Mouse (Mus musculus) MEL (cell line): ENCODE results near the gene Stk25. TPM values are rescaled to one million over a fixed set of nuclear protein-coding genes. Genes with fewer than 3 reads are reported as not detected.

ENCODE experiments used
- DNase-seq: peaks from one replicate; pipeline ENCODE4 v3.0.0; 2011; ENCODE audit warnings: low read depth, low spot score
- H3K27ac ChIP-seq: 2 replicates; pipeline ENCODE4 v1.5.1; 2012; ENCODE audit warnings: low read depth, mild to moderate bottlenecking, control low read depth, low read length, moderate library complexity; ENCODE audit not compliant: control insufficient read depth
- H3K27me3 ChIP-seq, 2 experiments: fragments of 150-350 bp in 1 of 2; sonication (generic) in 1 of 2; 2 replicates each; pipeline ENCODE4 v1.6.1; 2012; ENCODE audit warnings: low read length in 2 of 2, mild to moderate bottlenecking in 2 of 2, improper control_type of control experiment in 1 of 2, moderate library complexity in 1 of 2; ENCODE audit not compliant: insufficient read depth in 2 of 2, control insufficient read depth in 1 of 2
- H3K36me3 ChIP-seq, 2 experiments: 2 replicates each; pipeline ENCODE4 v1.6.1; 2012 to 2014; ENCODE audit warnings: low read length in 2 of 2, improper control_type of control experiment in 1 of 2, inconsistent platforms in 1 of 2, mild to moderate bottlenecking in 1 of 2; ENCODE audit not compliant: insufficient read depth in 2 of 2, control insufficient read depth in 1 of 2
- H3K4me1 ChIP-seq, 2 experiments: fragments of 150-350 bp in 1 of 2; sonication (generic) in 1 of 2; 2 replicates each; pipeline ENCODE4 v1.6.1; 2012; ENCODE audit warnings: low read length in 2 of 2, improper control_type of control experiment in 1 of 2, mild to moderate bottlenecking in 1 of 2; ENCODE audit not compliant: insufficient read depth in 2 of 2, control insufficient read depth in 1 of 2
- H3K4me3 ChIP-seq, 2 experiments: fragments of 150-350 bp in 1 of 2; sonication (generic) in 1 of 2; 2 replicates each; pipeline ENCODE4 v1.5.1; 2012; ENCODE audit warnings: low read depth in 2 of 2, low read length in 2 of 2, mild to moderate bottlenecking in 2 of 2, moderate library complexity in 2 of 2, control low read depth in 1 of 2, improper control_type of control experiment in 1 of 2; ENCODE audit not compliant: control insufficient read depth in 1 of 2, insufficient read depth in 1 of 2
- H3K79me2 ChIP-seq: 2 replicates; pipeline ENCODE4 v1.6.1; 2012; ENCODE audit warnings: mild to moderate bottlenecking, low read length, moderate library complexity; ENCODE audit not compliant: control insufficient read depth, poor library complexity, insufficient read depth
- H3K9ac ChIP-seq: 2 replicates; pipeline ENCODE4 v1.6.1; 2012; ENCODE audit warnings: low read depth, mild to moderate bottlenecking, control low read depth, low read length, moderate library complexity; ENCODE audit not compliant: control insufficient read depth, poor library complexity, severe bottlenecking
- H3K9me3 ChIP-seq: fragments of 150-350 bp; sonication (generic); replicated peaks from 2 replicates; pipeline ENCODE4 v1.6.1; 2012; ENCODE audit warnings: mild to moderate bottlenecking, low read length, improper control_type of control experiment, moderate library complexity; ENCODE audit not compliant: insufficient read depth
- CHD1 ChIP-seq: IDR thresholded peaks from 2 replicates; pipeline ENCODE4 v1.6.1; 2012; ENCODE audit warnings: low read depth, mild to moderate bottlenecking, inconsistent platforms, low read length, improper control_type of control experiment
- CTCF ChIP-seq, 3 experiments: IDR thresholded peaks in 2 of 3; conservative IDR thresholded peaks in 1 of 3; 2 replicates each; pipeline ENCODE4 v1.5.1; 2011 to 2012; ENCODE audit warnings: low read length in 3 of 3, low read depth in 2 of 3, mild to moderate bottlenecking in 2 of 3, improper control_type of control experiment in 1 of 3, inconsistent platforms in 1 of 3, mixed read lengths in 1 of 3, moderate library complexity in 1 of 3; ENCODE audit not compliant: control insufficient read depth in 1 of 3, insufficient read depth in 1 of 3, poor library complexity in 1 of 3, severe bottlenecking in 1 of 3
- EP300 ChIP-seq, 2 experiments: IDR thresholded peaks; 2 replicates each; pipeline ENCODE4 v1.6.1; 2011; ENCODE audit warnings: improper control_type of control experiment in 2 of 2, low read length in 2 of 2, low read depth in 1 of 2, mild to moderate bottlenecking in 1 of 2
- ETS1 ChIP-seq: IDR thresholded peaks from 2 replicates; pipeline ENCODE4 v1.6.1; 2012; ENCODE audit warnings: low read depth, mild to moderate bottlenecking, inconsistent platforms, low read length, improper control_type of control experiment, moderate library complexity
- GATA1 ChIP-seq: IDR thresholded peaks from 2 replicates; pipeline ENCODE4 v1.6.1; 2011; ENCODE audit warnings: low read depth, low read length, improper control_type of control experiment
- HCFC1 ChIP-seq: IDR thresholded peaks from 2 replicates; pipeline ENCODE4 v1.6.1; 2012; ENCODE audit warnings: low read depth, mild to moderate bottlenecking, inconsistent platforms, low read length, improper control_type of control experiment, moderate library complexity
- KAT2A ChIP-seq: conservative IDR thresholded peaks from 2 replicates; pipeline ENCODE4 v1.6.1; 2012; ENCODE audit warnings: low read depth, low read length, improper control_type of control experiment, inconsistent platforms
- MEF2A ChIP-seq: IDR thresholded peaks from 2 replicates; pipeline ENCODE4 v1.6.1; 2014; ENCODE audit warnings: low read depth, mild to moderate bottlenecking, inconsistent platforms, low read length, improper control_type of control experiment; ENCODE audit not compliant: poor library complexity, insufficient replicate concordance, severe bottlenecking; ENCODE audit errors: extremely low read depth
- MXI1 ChIP-seq: IDR thresholded peaks from 2 replicates; pipeline ENCODE4 v1.6.1; 2011; ENCODE audit warnings: mild to moderate bottlenecking, low read depth, low read length, improper control_type of control experiment
- MYC ChIP-seq: IDR thresholded peaks from 2 replicates; pipeline ENCODE4 v1.6.1; 2011; ENCODE audit warnings: low read depth, mild to moderate bottlenecking, low read length, improper control_type of control experiment, moderate library complexity
- NELFE ChIP-seq: IDR thresholded peaks from 2 replicates; pipeline ENCODE4 v1.6.1; 2011; ENCODE audit warnings: low read depth, low read length, improper control_type of control experiment
- NRF1 ChIP-seq: IDR thresholded peaks from 2 replicates; pipeline ENCODE4 v1.6.1; 2014; ENCODE audit warnings: low read depth, mild to moderate bottlenecking, inconsistent platforms, low read length, improper control_type of control experiment, moderate library complexity; ENCODE audit not compliant: poor library complexity, insufficient read depth, severe bottlenecking
- POLR2A ChIP-seq, 2 experiments: IDR thresholded peaks; 2 replicates each; pipeline ENCODE4 v1.6.1; 2011 to 2012; ENCODE audit warnings: low read length in 2 of 2, mild to moderate bottlenecking in 2 of 2, control low read depth in 1 of 2, improper control_type of control experiment in 1 of 2, low read depth in 1 of 2, moderate library complexity in 1 of 2; ENCODE audit not compliant: control insufficient read depth in 1 of 2, insufficient read depth in 1 of 2, poor library complexity in 1 of 2
- POLR2AphosphoS2 ChIP-seq: IDR thresholded peaks from 2 replicates; pipeline ENCODE4 v1.6.1; 2011; ENCODE audit warnings: low read length, improper control_type of control experiment
- RAD21 ChIP-seq: IDR thresholded peaks from 2 replicates; pipeline ENCODE4 v1.6.1; 2011; ENCODE audit warnings: mild to moderate bottlenecking, low read depth, low read length, improper control_type of control experiment
- RCOR1 ChIP-seq: IDR thresholded peaks from 2 replicates; pipeline ENCODE4 v1.6.1; 2012; ENCODE audit warnings: low read depth, mild to moderate bottlenecking, inconsistent platforms, low read length, improper control_type of control experiment
- SIN3A ChIP-seq: IDR thresholded peaks from 2 replicates; pipeline ENCODE4 v1.6.1; 2012; ENCODE audit warnings: low read length, improper control_type of control experiment, inconsistent platforms
- SMC3 ChIP-seq: IDR thresholded peaks from 2 replicates; pipeline ENCODE4 v1.6.1; 2011; ENCODE audit warnings: low read depth, low read length, improper control_type of control experiment
- TAL1 ChIP-seq: IDR thresholded peaks from 2 replicates; pipeline ENCODE4 v1.6.1; 2012; ENCODE audit warnings: mild to moderate bottlenecking, inconsistent platforms, low read length, moderate library complexity, mixed read lengths
- ZKSCAN1 ChIP-seq: IDR thresholded peaks from 2 replicates; pipeline ENCODE4 v1.6.1; 2012; ENCODE audit warnings: low read depth, mild to moderate bottlenecking, inconsistent platforms, low read length, improper control_type of control experiment, moderate library complexity
- polyA plus RNA-seq, 2 experiments: library from polyadenylated mRNA; stranded (reverse) in 1 of 2; unstranded in 1 of 2; fragments of >175 nt in 1 of 2; fragments of >200 nt in 1 of 2; gene quantifications; 2 replicates each; pipeline versions ENCODE4 v1.2.1 to v1.2.4; 2012; ENCODE audit warnings: low replicate concordance in 2 of 2, low read depth in 1 of 2; ENCODE audit not compliant: insufficient read length in 2 of 2, insufficient read depth in 1 of 2, missing spikeins in 1 of 2
- total RNA-seq: library from RNA; depleted of rRNA; stranded (reverse); fragments of 300-350 nt; gene quantifications from 2 replicates; pipeline ENCODE4 v1.2.3, GENCODE M21; 2012

Gene Stk25
- total and polyA plus RNA-seq, 3 experiments: 66.1 to 128 TPM; not detected in 1

DNA sequence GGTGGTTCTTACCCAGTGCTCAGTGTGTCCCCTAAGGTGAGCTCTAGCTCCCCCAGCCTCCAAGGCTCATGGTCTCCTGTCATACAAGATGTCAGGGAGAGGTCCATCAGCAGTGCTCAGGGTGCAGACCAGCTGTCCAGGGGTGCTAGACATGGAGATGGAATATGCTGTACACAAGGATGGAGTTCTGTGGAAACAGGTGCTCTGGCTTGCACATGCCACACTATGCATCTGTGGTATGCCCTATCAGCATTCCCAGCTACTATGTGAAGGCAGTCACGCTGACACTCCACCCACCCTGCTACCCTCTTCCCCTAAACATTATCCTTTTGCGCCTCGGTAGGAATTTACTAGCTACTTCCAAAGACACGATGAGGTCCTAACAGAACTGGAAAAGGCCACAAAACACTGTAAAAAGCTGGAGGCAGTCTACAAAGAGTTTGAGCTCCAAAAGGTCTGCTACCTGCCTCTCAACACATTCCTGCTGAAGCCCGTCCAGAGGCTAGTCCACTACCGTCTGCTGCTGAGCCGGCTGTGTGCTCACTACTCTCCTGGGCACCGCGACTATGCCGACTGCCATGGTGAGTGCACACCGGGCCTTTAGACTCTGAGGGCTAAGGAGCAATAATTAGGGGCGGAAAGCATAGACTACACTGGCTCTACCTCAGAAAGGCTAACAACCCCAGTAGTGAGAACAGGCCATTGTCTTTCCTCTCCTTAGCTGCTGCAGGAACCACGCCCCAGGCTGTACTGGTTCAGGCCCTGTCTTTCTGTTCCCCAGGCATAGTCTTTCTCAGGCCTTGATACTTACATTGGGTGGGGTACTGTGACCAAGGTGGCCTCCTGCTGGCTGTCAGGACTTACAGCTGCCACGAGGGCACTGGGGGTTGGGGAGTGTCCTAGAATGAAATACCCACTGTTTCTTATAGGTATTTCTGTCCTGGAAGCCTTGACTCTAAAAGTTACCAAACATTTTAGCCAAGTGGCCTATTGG, 51.1 kb downstream of the Stk25 start:
- Histone ChIP-seq H3K27ac (no peak overlapping the region), H3K36me3 (peaks cover 0 to 2% of the 10 kb centered on the region in 2 experiments; a peak in 1 of 4 replicates), H3K79me2 (no peaks in the 10 kb centered on the region), H3K9me3 (no peaks in the 10 kb centered on the region), H3K9ac (no peak overlapping the region)
- no peak for TF ChIP-seq RCOR1
- peak; percentile 18 for TF ChIP-seq RAD21
- TF ChIP-seq POLR2A (IDR thresholded peaks at IDR 0.05; ENCODE audit: control insufficient read depth in 1 of 2, insufficient read depth in 1 of 2, low read depth in 1 of 2, low read length in 2 of 2, poor library complexity in 1 of 2): no peak
- peak; percentile 36 for TF ChIP-seq SMC3
- peak in 2 of 3 experiments; percentile 26 to 27; a peak in 3 of 6 replicates for TF ChIP-seq CTCF (IDR thresholded peaks at IDR 0.05 in 2 of 3, conservative IDR thresholded peaks at IDR 0.05 in 1 of 3; ENCODE audit: control insufficient read depth in 1 of 3, insufficient read depth in 1 of 3, low read depth in 2 of 3, low read length in 3 of 3, poor library complexity in 1 of 3, severe bottlenecking in 1 of 3)
- TF ChIP-seq, all 39 proteins: peak for 3
- no peak overlapping the region for H3K4me3 ChIP-seq
- peaks cover 0 to 3% of the 10 kb centered on the region in 2 experiments; a peak in 1 of 4 replicates for H3K4me1 ChIP-seq
- H3K27me3 ChIP-seq: no peaks in the 10 kb centered on the region
- DNase-seq: peak; percentile 32

GRCm38 (mm10) chr1:93603921-93604320, 54.5 kb downstream of the Stk25 start:
- Histone ChIP-seq H3K4me1 (peaks cover 0 to 3% of the 10 kb centered on the region in 2 experiments; a peak in 1 of 4 replicates), H3K9me3 (no peaks in the 10 kb centered on the region), H3K79me2 (no peaks in the 10 kb centered on the region), H3K27me3 (no peaks in the 10 kb centered on the region), H3K36me3 (peaks cover 0 to 2% of the 10 kb centered on the region in 2 experiments; a peak in 1 of 4 replicates), H3K4me3 (no peak overlapping the region), H3K27ac (no peak overlapping the region), H3K9ac (no peak overlapping the region)
- no peak for TF ChIP-seq TAL1
- TF ChIP-seq ZKSCAN1: no peak
- TF ChIP-seq POLR2AphosphoS2: no peak
- no peak for TF ChIP-seq MYC
- no peak for TF ChIP-seq KAT2A
- TF ChIP-seq GATA1: no peak
- no peak for TF ChIP-seq CHD1
- TF ChIP-seq ETS1: no peak
- TF ChIP-seq CTCF (IDR thresholded peaks at IDR 0.05 in 2 of 3, conservative IDR thresholded peaks at IDR 0.05 in 1 of 3; ENCODE audit: control insufficient read depth in 1 of 3, insufficient read depth in 1 of 3, low read depth in 2 of 3, low read length in 3 of 3, poor library complexity in 1 of 3, severe bottlenecking in 1 of 3): no peak
- TF ChIP-seq NRF1: no peak
- TF ChIP-seq RCOR1: no peak
- TF ChIP-seq EP300 (IDR thresholded peaks at IDR 0.05; ENCODE audit: low read depth in 1 of 2, low read length in 2 of 2): no peak
- no peak for TF ChIP-seq POLR2A (IDR thresholded peaks at IDR 0.05; ENCODE audit: control insufficient read depth in 1 of 2, insufficient read depth in 1 of 2, low read depth in 1 of 2, low read length in 2 of 2, poor library complexity in 1 of 2)
- TF ChIP-seq SIN3A: no peak
- TF ChIP-seq NELFE: no peak
- TF ChIP-seq SMC3: no peak
- no peak for TF ChIP-seq MXI1
- TF ChIP-seq HCFC1: no peak
- no peak for TF ChIP-seq MEF2A
- no peak for DNase-seq
